Mouse (Mus musculus) adrenal gland, adult 18-20 months (tissue): ENCODE data around the gene Tle6. TPM values are rescaled to one million over a fixed set of nuclear protein-coding genes. Genes with fewer than 3 reads are reported as not detected.

Experiments
- DNase-seq, 2 experiments: peaks; one replicate each; pipeline ENCODE4 v3.0.0; 2021 to 2022; ENCODE audit warnings: low spot score in 2 of 2
- total RNA-seq, 2 experiments: library from RNA; stranded (reverse); gene quantifications; 1 replicate in 1 of 2; 2 replicates in 1 of 2; pipeline ENCODE4 v1.2.3; 2021

The Tle6 gene
- total RNA-seq, 2 experiments from 2014 or later = 21.4 to 37.3 TPM

DNA sequence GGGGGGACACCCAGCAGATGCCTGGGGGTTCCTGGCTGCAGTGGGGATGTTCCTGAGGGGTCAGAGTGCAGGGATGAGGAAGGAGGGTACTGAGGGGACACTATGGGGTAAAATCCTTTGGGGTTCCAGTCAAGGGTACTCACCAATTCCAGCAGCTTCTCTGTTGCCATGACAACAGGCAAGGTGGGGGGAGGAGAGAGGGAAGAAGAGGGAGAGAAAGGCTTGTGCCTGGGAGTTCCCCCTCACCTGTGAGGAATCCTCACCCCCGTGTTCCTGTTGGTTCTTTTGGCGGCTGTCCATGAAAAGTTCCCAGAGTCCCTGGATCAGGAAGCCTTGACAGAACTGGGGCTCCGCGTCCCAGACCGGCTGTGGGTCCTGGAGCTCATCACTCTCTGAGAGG is 5.3 kb downstream of the Tle6 start:
- no peak for DNase-seq

GRCm38 (mm10) chr10:81593935-81594334 is 6.9 kb downstream of the Tle6 start:
- DNase-seq = no peak

GRCm38 (mm10) chr10:81593223-81593622 is 7.7 kb downstream of the Tle6 start:
- no peak for DNase-seq

GRCm38 (mm10) chr10:81592631-81593030 is 8.2 kb downstream of the Tle6 start:
- no peak for DNase-seq

DNA sequence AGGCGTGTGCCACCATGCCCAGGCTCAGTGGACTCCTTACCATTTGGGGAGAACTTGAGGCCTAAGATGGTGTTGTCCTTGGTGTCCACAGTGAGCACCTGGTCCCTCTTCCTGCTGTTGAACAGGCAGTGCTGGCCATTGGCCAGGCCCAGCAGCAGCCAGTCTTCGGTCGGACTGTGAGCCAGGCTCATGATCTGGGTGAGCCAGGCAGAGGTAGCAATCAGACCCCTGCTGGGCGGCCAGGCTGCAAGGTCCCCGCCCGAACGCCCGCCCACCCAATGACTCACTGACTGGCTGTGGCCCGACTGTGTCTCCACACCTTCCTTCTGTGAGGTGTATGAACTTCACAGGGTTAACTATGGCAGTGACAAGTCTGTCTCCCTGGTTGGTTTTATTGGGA is 9.0 kb downstream of the Tle6 start:
- no peak for DNase-seq

GRCm38 (mm10) chr10:81588739-81589138 is 12.1 kb downstream of the Tle6 start:
- no peak for DNase-seq

DNA sequence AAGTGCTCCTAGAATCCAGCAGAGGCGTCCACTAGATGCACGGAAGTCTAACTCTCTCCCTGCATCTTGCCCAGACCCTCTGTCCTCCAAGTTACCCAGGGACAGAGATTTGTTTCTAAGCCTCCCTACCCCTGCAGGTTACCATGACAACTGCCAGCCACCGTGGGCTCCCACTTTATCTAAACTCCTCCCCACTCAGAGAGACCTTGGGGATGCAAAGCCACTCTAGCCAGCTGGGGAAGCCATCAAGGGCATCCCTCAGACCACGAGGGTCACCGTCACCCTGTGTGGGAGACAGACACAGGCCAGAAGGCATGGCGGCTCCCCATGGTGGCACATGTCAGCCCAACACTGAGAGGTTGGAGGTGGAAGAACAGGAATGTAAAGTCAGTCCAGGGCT is 17.5 kb downstream of the Tle6 start:
- DNase-seq = no peak

DNA sequence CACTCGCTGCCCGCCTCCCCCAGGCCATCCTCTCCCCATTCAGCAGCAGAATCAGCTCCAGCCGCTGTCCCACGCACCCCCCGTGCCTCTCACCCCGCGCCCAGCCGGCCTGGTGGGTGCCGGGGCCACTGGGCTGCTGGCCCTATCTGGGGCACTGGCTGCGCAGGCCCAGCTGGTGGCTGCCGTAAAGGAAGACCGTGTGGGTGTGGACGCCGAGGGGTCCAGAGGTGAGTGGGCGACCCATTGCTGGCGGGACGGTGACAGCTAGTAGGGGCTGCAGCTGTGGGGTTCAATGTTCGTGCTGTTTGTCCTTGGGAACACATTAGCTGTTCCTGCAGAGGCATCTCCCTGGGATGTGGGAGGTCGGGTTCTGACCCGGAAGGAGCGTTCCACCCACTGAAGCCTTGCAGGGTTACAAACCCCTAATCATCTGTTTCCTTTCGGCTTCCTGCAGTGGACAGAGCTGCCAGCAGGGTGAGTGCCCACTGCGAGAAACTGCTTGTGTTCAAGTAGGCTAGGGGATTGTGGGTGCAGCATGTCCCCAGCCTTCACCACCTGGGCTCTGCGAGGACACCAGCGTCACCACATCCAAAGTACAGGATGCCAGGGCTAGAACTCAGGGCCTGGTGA is 20.3 kb downstream of the Tle6 start:
- DNase-seq = no peak

DNA sequence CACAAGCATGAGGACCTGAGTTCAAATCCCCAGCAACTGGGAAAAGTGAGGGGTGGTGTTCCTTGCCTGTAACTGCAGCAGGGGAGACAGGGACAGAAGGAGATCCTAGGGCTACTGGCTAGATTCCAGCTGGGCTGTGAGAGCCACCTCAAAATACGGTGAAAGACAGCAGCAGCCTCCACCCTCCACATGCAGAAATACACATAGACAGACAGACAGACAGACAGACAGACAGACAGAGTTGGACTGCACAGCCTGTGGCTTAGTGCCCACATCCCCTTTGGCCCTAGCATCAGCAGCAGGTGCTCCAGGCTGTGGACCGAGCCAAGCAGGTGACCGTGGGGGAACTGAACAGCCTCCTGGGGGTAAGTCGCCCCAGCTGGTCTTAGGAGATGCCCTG is 20.9 kb downstream of the Tle6 start:
- no peak for DNase-seq

GRCm38 (mm10) chr10:81575695-81576094 is 25.2 kb downstream of the Tle6 start:
- DNase-seq = no peak

DNA sequence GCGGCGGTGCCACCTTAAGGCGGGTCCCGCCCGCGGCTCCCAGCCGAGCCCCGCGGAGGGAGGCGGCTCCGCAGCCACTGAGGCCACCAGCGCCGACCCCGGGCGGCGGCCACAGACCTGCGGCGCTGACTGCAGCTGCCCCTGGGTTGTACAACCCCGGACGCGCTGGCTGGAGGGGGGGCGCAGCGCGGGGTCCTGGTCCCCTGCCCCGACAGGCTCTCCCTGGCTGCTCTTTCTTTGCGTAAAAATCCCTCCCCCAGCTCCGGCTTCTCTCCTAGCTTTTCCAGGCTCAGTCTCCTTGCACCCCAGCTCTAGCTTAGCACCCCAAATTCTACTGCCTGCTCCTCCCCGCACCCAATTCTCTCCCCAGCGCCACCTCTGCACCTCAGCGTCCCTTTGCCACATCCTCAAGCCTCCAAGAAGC is 25.7 kb downstream of the Tle6 start:
- DNase-seq = peak; percentile 58 to 72

DNA sequence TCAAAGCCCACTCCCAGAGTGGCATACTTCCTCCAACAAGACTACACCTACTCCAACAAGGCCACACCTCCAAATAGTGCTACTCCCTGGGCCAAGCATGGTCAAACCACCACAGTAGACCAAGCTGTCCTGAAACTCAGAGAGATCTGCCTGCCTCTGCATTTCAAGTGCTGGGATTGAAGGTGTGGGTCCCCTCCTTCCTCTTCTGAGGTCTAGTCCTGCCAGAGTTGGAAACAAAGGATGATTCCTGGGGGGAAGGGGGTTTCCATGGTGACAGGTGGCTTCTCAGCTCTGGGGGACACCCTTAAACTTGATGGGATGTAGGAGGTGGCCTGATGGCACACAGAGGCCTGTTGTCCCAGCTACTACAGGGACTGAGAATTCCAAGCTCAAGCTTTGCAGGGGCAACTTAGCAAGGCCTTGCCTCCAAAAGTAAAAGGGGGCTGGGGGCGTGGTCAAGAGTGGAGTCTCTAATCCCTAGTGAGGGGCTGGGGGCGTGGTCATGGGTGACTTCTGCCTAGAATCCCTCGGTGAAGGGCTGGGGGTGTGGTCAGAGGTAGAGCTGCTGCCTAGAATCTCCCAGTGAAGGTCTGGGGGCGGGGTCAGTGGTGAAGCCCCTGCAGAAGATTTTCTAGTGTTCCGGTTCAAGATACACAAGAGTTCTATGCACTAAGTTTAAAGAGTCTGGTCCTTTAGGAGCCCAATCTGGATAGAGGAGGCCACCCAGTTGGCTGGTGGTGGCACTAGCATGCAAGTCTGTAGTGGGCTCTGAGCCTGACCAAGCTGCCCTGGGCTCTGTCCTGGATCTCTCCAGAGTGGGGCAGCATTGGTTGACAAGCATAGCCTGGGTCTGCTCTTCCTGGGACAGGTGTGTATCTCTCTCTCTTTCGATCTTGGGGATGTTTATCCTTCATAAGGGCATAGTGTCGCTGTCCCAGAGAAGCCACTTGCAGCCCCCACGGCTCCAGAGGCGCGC is 26.5 kb downstream of the Tle6 start, which contains the start of gene Tle2:
Gene Tle2, plus strand, starts transcription at position 481 of the 976 bp plus-strand sequence.
- DNase-seq = no peak

DNA sequence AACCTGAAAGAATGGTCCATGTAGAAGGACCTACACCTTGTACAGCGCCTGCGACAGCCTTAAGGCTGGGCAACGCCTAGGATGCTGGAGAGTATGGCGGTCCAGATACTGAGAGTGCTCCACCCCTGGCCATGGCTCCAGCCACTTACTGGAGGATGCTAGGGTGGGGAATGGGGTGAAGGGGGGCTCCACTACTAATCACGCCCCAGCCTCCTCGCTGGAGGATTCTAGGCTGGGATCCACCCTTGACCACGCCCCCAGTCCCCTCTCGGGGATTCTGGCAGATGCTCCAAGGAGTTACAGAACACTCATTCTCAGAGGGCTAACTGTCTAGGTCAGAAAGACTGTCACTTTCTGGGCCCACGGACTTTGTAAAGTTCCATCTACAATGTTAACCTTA is 27.9 kb downstream of the Tle6 start:
- no peak for DNase-seq

- no peak for DNase-seq
These were observed 28.7 kb downstream of the Tle6 start for GRCm38 (mm10) chr10:81572133-81572671.

GRCm38 (mm10) chr10:81571501-81571876 is 29.4 kb downstream of the Tle6 start:
- DNase-seq = peak; percentile 92 to 94

DNA sequence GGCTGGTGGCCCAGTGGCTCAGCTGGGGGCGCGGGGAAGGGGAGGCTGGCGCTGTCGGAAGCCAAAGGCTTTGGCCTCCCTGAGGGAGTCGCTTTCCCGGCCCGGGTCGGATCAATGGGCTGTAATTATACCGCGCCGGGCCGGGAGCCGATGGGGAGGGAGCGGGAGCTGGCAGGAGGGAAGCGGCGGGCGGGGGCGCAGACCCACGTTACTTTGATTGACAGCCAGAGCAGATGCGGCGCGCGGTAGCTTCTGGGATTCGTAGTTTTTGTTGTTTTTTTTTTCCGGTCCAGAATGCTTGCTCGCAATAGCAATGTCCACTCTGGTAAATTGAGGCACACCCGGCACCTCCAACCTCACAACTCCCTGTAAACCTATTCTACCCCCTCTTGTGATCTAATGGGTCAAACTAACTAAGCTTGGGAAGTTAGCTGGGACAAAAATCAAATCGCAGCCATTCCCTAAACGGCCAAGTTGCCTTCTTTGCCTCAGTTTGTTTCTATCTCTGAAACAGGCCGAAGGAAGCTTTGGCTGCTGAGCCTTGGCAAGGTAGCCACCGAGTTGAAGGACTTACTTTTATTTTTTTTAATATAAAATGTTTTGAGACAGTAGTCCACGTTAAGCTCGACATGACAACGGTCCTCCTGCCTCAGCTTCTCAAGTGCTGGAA is 29.9 kb downstream of the Tle6 start:
- DNase-seq = peak; percentile 89 to 91

DNA sequence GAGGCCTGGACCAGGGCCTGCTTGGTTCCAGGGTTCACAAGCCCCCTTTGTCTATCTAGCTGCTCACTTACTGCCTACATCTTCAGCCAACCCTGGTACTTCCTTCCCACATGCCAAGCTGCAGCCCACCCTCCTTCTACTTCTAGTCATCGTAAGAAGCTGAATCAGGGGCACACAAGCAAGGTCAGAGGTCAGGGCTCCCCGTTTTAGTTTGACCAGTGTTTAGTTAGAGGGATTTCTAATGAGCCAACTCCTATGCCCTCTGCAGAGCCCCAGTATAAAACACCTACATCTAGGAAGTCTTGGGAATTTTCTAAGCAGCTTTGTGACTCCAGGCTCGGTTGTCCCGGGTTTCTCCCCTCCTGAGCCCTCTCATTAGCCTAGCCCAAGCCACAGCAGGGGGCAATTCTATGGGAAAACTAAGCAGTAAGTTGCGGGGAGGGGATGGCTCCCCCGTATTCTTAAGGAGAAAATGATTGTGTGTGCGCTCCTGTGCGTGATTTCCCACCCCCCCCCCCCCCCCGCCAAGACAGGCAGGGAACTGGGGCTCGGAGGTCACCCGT is 30.6 kb downstream of the Tle6 start:
- no peak for DNase-seq

GRCm38 (mm10) chr10:81569507-81570237 is 31.2 kb downstream of the Tle6 start:
- DNase-seq = no peak

- peak; percentile 56 to 64 for DNase-seq
These were observed 32.3 kb downstream of the Tle6 start for GRCm38 (mm10) chr10:81568381-81569191.
